Mouse (Mus musculus): ENCODE data around the gene Olfr618. TPM values are rescaled to one million over a fixed set of nuclear protein-coding genes. Genes with fewer than 3 reads are reported as not detected.
"Not testable (repeated sequence)": the region's sequence is repeated elsewhere in the genome, so short reads cannot be mapped to it uniquely, and the experiment has no call there.

The Olfr618 gene
- total RNA-seq (2014; fragmentation: Nextera tagmentation), result not detected in 2 replicates
- total RNA-seq (2017), result not detected in 2 replicates

DNA sequence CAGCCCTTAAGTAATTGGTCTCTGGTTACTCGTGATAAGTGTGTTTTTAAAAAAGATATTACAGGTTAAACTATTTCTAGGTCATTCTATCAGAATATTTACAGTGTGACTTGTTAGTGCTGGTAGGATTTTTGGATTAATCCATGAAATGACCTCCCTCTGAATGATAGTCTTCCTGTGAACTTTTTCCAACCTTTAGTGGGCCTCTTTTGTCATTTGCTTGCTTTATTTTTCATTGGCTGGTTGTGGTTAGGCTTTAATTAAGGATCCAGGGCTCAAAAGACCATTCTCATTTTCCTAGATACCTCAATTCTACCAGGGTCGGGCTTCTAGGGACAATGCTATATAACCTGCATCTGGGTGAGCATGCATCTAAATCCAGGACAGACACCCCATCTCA lies at the start of gene Olfr618:
Olfr618 (plus strand) TSS at position 301 of the 400 bp plus-strand sequence.
- ATAC-seq (replicated peaks; ENCODE audit: low FRiP score, low TSS enrichment, poor library complexity, severe bottlenecking), result no peak

- not testable (repeated sequence) for ATAC-seq (replicated peaks; ENCODE audit: low FRiP score, low TSS enrichment, poor library complexity, severe bottlenecking)
These were observed 47.3 kb upstream of the Olfr618 start, which contains the start of gene Olfr612 for GRCm38 (mm10) chr7:103542617-103543016. TSS of gene Olfr612 (minus strand) at chr7:103542717.

DNA sequence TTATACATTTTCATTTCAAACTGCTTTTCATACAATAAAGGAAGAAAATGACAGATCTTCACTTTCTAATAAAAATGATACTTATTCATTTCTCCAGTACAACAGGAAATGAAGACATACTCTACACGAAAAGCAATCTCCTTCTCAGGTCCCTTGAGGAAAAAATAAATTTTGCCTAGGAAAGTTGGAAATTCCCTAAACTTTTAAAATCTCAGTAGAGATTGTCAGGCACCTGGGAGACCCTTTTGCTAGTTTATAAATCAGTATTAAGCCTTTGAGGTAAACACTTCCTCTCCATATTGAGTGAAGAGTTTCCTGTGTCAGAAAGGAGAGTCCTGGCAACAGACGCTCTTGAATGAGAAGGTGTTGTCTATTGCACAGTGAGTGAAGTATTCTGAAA lies 42.1 kb upstream of the Olfr618 start, which contains the start of gene Olfr613:
Olfr613 (plus strand) TSS at position 301 of the 400 bp plus-strand sequence.
- no peak for ATAC-seq (replicated peaks; ENCODE audit: low FRiP score, low TSS enrichment, poor library complexity, severe bottlenecking)

DNA sequence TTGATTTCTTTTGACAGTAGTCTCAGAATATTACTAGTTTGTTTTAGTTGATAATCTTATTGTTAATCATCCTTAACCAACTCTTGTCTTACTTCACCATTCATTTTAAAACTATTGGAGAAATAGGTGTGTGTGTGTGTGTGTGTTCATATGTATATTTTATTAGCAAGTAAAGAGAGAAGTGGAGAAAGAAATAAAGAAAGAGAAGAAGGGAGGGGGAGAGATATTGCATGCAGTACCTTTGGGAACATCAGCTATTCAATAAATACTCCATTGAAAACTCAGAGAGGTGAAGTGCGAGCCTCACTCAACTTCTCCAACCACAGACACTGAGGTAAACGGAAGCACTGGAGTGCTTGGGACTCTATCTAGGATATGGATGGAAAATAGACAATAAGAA lies 34.1 kb upstream of the Olfr618 start, which contains the start of gene Olfr615:
Olfr615 (plus strand) TSS at position 301 of the 400 bp plus-strand sequence.
- no peak for ATAC-seq (replicated peaks; ENCODE audit: low FRiP score, low TSS enrichment, poor library complexity, severe bottlenecking)

- ATAC-seq (replicated peaks; ENCODE audit: low FRiP score, low TSS enrichment, poor library complexity, severe bottlenecking), result no peak
These were observed 20.9 kb upstream of the Olfr618 start, which contains the start of gene Olfr616 for GRCm38 (mm10) chr7:103569043-103569442. TSS of gene Olfr616 (minus strand) at chr7:103569143.

DNA sequence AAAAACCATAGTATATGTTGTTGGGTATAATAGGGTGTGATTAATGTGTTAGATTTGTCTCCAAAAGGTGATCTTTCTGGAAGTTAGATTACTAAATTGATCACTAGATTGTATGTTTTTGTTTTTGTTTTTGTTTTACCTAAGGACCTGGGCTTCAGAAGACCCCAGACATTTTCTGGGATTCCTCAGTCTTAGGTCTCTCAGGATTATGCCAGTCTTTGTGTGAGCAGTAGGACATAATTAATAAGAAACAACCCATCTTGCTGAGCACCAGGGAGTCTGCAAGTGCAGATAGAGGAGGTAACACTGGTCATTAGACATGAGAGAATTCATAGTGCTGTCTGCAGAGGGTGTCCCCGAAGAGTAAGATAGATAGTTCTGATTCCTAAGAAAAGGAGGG lies 17.1 kb upstream of the Olfr618 start, which contains the start of gene Olfr617:
Olfr617 (plus strand) TSS at position 301 of the 400 bp plus-strand sequence.
- no peak for ATAC-seq (replicated peaks; ENCODE audit: low FRiP score, low TSS enrichment, poor library complexity, severe bottlenecking)

GRCm38 (mm10) chr7:103600275-103600674 lies 10.4 kb downstream of the Olfr618 start, which contains the start of gene Olfr619:
TSS of gene Olfr619 (plus strand) at chr7:103600575.
- ATAC-seq (replicated peaks; ENCODE audit: low FRiP score, low TSS enrichment, poor library complexity, severe bottlenecking), result no peak

DNA sequence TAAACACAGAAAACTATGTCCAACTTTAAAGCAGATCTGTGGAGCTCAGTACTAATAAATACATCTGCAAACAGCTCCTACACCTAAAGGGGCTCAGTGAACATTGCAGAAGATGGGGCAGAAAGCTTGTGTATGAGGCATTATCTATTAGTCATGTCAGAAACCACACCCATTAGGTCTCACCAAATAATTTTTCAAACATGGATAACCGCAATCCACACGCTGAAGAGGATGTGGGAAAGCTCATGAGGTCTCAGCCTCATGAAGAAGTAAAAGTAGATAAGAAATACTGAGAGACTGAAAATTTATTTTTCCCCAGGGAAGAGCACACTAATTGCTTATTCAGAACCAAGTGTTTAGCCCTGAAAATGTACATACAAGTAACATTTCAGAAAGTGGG lies 17.5 kb downstream of the Olfr618 start:
- ATAC-seq (replicated peaks; ENCODE audit: low FRiP score, low TSS enrichment, poor library complexity, severe bottlenecking), result no peak

GRCm38 (mm10) chr7:103612434-103612833 lies 22.5 kb downstream of the Olfr618 start, which contains the start of gene Olfr620:
TSS of gene Olfr620 (minus strand) at chr7:103612534.
- no peak for ATAC-seq (replicated peaks; ENCODE audit: low FRiP score, low TSS enrichment, poor library complexity, severe bottlenecking)

DNA sequence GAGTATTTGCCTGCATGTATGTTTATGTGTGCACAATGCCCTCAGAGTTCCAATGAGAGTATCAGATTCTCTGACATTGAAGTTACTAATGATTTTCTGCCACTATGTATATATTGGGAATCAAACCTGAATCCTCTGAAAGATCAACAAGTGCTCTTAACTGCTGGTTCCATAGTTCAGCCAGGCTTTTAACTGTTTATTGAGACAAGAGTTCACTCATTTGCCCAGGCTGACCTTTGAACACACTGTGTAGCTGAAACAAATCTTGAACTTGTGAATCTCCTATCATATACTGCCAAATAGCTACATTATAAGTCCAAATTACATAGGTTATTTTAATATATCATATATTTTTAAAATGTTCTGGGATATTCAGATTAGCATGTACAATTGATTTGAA lies 46.9 kb downstream of the Olfr618 start:
- no peak for ATAC-seq (replicated peaks; ENCODE audit: low FRiP score, low TSS enrichment, poor library complexity, severe bottlenecking)

- no peak for ATAC-seq (replicated peaks; ENCODE audit: low FRiP score, low TSS enrichment, poor library complexity, severe bottlenecking)
These were observed 52.7 kb downstream of the Olfr618 start, which contains the start of gene Olfr622 for GRCm38 (mm10) chr7:103642602-103643001. TSS of gene Olfr622 (minus strand) at chr7:103642702.

GRCm38 (mm10) chr7:103644070-103644469 lies 54.2 kb downstream of the Olfr618 start:
- no peak for ATAC-seq (replicated peaks; ENCODE audit: low FRiP score, low TSS enrichment, poor library complexity, severe bottlenecking)

Other genes starting within 250 kb of the Olfr618 start
Only the 30 nearest of the 31 such genes appear.
- gene Olfr601, start 227.4 kb upstream of the Olfr618 start, total RNA-seq (2014; fragmentation: Nextera tagmentation), result not detected in 2 replicates
- not detected in 2 replicates for gene Olfr601, start 227.4 kb upstream of the Olfr618 start, total RNA-seq (2017)
- not detected in 2 replicates for gene Olfr603, start 203.9 kb upstream of the Olfr618 start, total RNA-seq (2014; fragmentation: Nextera tagmentation)
- not detected in 2 replicates for gene Olfr603, start 203.9 kb upstream of the Olfr618 start, total RNA-seq (2017)
- gene Usp17lc, start 175.0 kb upstream of the Olfr618 start, total RNA-seq (2014; fragmentation: Nextera tagmentation), result not detected in 2 replicates
- gene Usp17lc, start 175.0 kb upstream of the Olfr618 start, total RNA-seq (2017), result not detected in 2 replicates
- gene Olfr605, start 144.7 kb upstream of the Olfr618 start, total RNA-seq (2014; fragmentation: Nextera tagmentation), result not detected in 2 replicates
- gene Olfr605, start 144.7 kb upstream of the Olfr618 start, total RNA-seq (2017), result not detected in 2 replicates
- gene Olfr606, start 141.1 kb upstream of the Olfr618 start, total RNA-seq (2014; fragmentation: Nextera tagmentation), result not detected in 2 replicates
- not detected in 2 replicates for gene Olfr606, start 141.1 kb upstream of the Olfr618 start, total RNA-seq (2017)
- gene Olfr607, start 126.0 kb upstream of the Olfr618 start, total RNA-seq (2014; fragmentation: Nextera tagmentation), result not detected in 2 replicates
- gene Olfr607, start 126.0 kb upstream of the Olfr618 start, total RNA-seq (2017), result not detected in 2 replicates
- not detected in 2 replicates for gene Olfr608, start 120.2 kb upstream of the Olfr618 start, total RNA-seq (2014; fragmentation: Nextera tagmentation)
- gene Olfr608, start 120.2 kb upstream of the Olfr618 start, total RNA-seq (2017), result not detected in 2 replicates
- not detected in 2 replicates for gene Olfr609, start 92.0 kb upstream of the Olfr618 start, total RNA-seq (2014; fragmentation: Nextera tagmentation)
- not detected in 2 replicates for gene Olfr609, start 92.0 kb upstream of the Olfr618 start, total RNA-seq (2017)
- gene Olfr610, start 78.0 kb upstream of the Olfr618 start, total RNA-seq (2014; fragmentation: Nextera tagmentation), result not detected in 2 replicates
- gene Olfr610, start 78.0 kb upstream of the Olfr618 start, total RNA-seq (2017), result not detected in 2 replicates
- not detected in 2 replicates for gene Olfr611, start 69.3 kb upstream of the Olfr618 start, total RNA-seq (2014; fragmentation: Nextera tagmentation)
- not detected in 2 replicates for gene Olfr611, start 69.3 kb upstream of the Olfr618 start, total RNA-seq (2017)
- gene Olfr612, start 47.4 kb upstream of the Olfr618 start, total RNA-seq (2014; fragmentation: Nextera tagmentation), result not detected in 2 replicates
- not detected in 2 replicates for gene Olfr612, start 47.4 kb upstream of the Olfr618 start, total RNA-seq (2017)
- not detected in 2 replicates for gene Olfr613, start 42.0 kb upstream of the Olfr618 start, total RNA-seq (2014; fragmentation: Nextera tagmentation)
- not detected in 2 replicates for gene Olfr613, start 42.0 kb upstream of the Olfr618 start, total RNA-seq (2017)
- not detected in 2 replicates for gene Olfr615, start 34.0 kb upstream of the Olfr618 start, total RNA-seq (2014; fragmentation: Nextera tagmentation)
- gene Olfr615, start 34.0 kb upstream of the Olfr618 start, total RNA-seq (2017), result not detected in 2 replicates
- not detected in 2 replicates for gene Olfr616, start 21.0 kb upstream of the Olfr618 start, total RNA-seq (2014; fragmentation: Nextera tagmentation)
- not detected in 2 replicates for gene Olfr616, start 21.0 kb upstream of the Olfr618 start, total RNA-seq (2017)
- gene Olfr617, start 17.0 kb upstream of the Olfr618 start, total RNA-seq (2014; fragmentation: Nextera tagmentation), result not detected in 2 replicates
- not detected in 2 replicates for gene Olfr617, start 17.0 kb upstream of the Olfr618 start, total RNA-seq (2017)
- not detected in 2 replicates for gene Olfr619, start 10.5 kb downstream of the Olfr618 start, total RNA-seq (2014; fragmentation: Nextera tagmentation)
- gene Olfr619, start 10.5 kb downstream of the Olfr618 start, total RNA-seq (2017), result not detected in 2 replicates
- not detected in 2 replicates for gene Olfr620, start 22.4 kb downstream of the Olfr618 start, total RNA-seq (2014; fragmentation: Nextera tagmentation)
- not detected in 2 replicates for gene Olfr620, start 22.4 kb downstream of the Olfr618 start, total RNA-seq (2017)
- not detected in 2 replicates for gene Olfr622, start 52.6 kb downstream of the Olfr618 start, total RNA-seq (2014; fragmentation: Nextera tagmentation)
- gene Olfr622, start 52.6 kb downstream of the Olfr618 start, total RNA-seq (2017), result not detected in 2 replicates
- not detected in 2 replicates for gene Olfr623, start 73.6 kb downstream of the Olfr618 start, total RNA-seq (2014; fragmentation: Nextera tagmentation)
- not detected in 2 replicates for gene Olfr623, start 73.6 kb downstream of the Olfr618 start, total RNA-seq (2017)
- gene Olfr624, start 81.1 kb downstream of the Olfr618 start, total RNA-seq (2014; fragmentation: Nextera tagmentation), result not detected in 2 replicates
- gene Olfr624, start 81.1 kb downstream of the Olfr618 start, total RNA-seq (2017), result not detected in 2 replicates
- not detected in 2 replicates for gene Olfr625-ps1, start 92.6 kb downstream of the Olfr618 start, total RNA-seq (2014; fragmentation: Nextera tagmentation)
- not detected in 2 replicates for gene Olfr625-ps1, start 92.6 kb downstream of the Olfr618 start, total RNA-seq (2017)
- not detected in 2 replicates for gene Olfr243, start 124.6 kb downstream of the Olfr618 start, total RNA-seq (2014; fragmentation: Nextera tagmentation)
- not detected in 2 replicates for gene Olfr243, start 124.6 kb downstream of the Olfr618 start, total RNA-seq (2017)
- gene Olfr628, start 140.3 kb downstream of the Olfr618 start, total RNA-seq (2014; fragmentation: Nextera tagmentation), result not detected in 2 replicates
- gene Olfr628, start 140.3 kb downstream of the Olfr618 start, total RNA-seq (2017), result not detected in 2 replicates
- not detected in 2 replicates for gene Olfr629, start 154.8 kb downstream of the Olfr618 start, total RNA-seq (2014; fragmentation: Nextera tagmentation)
- not detected in 2 replicates for gene Olfr629, start 154.8 kb downstream of the Olfr618 start, total RNA-seq (2017)
- not detected in 2 replicates for gene Olfr630, start 167.2 kb downstream of the Olfr618 start, total RNA-seq (2014; fragmentation: Nextera tagmentation)
- gene Olfr630, start 167.2 kb downstream of the Olfr618 start, total RNA-seq (2017), result not detected in 2 replicates
- gene Olfr69, start 181.5 kb downstream of the Olfr618 start, total RNA-seq (2014; fragmentation: Nextera tagmentation), result not detected in 2 replicates
- not detected in 2 replicates for gene Olfr69, start 181.5 kb downstream of the Olfr618 start, total RNA-seq (2017)
- gene Olfr68, start 189.6 kb downstream of the Olfr618 start, total RNA-seq (2014; fragmentation: Nextera tagmentation), result not detected in 2 replicates
- gene Olfr68, start 189.6 kb downstream of the Olfr618 start, total RNA-seq (2017), result not detected in 2 replicates
- gene Olfr67, start 201.7 kb downstream of the Olfr618 start, total RNA-seq (2014; fragmentation: Nextera tagmentation), result not detected in 2 replicates
- not detected in 2 replicates for gene Olfr67, start 201.7 kb downstream of the Olfr618 start, total RNA-seq (2017)
- 118 and 169 TPM in 2 replicates for gene Hbb-bt, start 223.9 kb downstream of the Olfr618 start, total RNA-seq (2014; fragmentation: Nextera tagmentation)
- 10.7 and 57.4 TPM in 2 replicates for gene Hbb-bt, start 223.9 kb downstream of the Olfr618 start, total RNA-seq (2017)
- gene Hbb-bs, start 238.0 kb downstream of the Olfr618 start, total RNA-seq (2014; fragmentation: Nextera tagmentation), result 149 and 199 TPM in 2 replicates
- gene Hbb-bs, start 238.0 kb downstream of the Olfr618 start, total RNA-seq (2017), result 20.1 and 148 TPM in 2 replicates

All from megakaryocyte-erythroid progenitor cell, adult 5-6 weeks (primary cell).